Mouse (Mus musculus) layer of hippocampus, postnatal 14 days (tissue): ENCODE data around the gene Mat1a. TPM values are rescaled to one million over a fixed set of nuclear protein-coding genes. Genes with fewer than 3 reads are reported as not detected.

Source experiments
- DNase-seq, 2 experiments: peaks; one replicate each; pipeline ENCODE4 v3.0.0; 2021 to 2022; ENCODE audit warnings: low spot score in 2 of 2, mixed read lengths in 1 of 2
- total RNA-seq, 2 experiments: library from RNA; stranded (reverse); gene quantifications; 2 replicates each; pipeline ENCODE4 v1.2.3; 2021

The Mat1a gene
- total RNA-seq, 2 experiments from 2014 or later: not detected

DNA sequence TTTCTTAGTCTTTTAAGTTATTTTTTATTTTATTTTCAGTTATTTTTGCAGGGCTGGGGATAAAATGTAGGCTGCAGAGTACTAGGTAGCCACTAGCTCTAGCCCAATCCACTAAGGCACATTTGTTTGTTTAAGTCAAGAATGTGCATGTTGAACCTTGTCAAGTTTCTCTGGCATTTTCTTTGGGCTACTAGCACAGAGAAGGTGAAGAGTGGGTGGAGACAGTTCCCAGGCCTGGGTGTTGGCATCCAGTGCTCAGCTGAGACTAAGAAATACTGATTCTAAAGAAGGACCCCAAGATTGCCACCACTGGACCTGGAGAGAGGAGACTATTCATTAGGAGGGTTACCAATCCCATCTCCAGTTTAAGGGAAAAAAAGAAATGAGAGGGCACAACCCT lies 32.2 kb downstream of the Mat1a start:
- DNase-seq: no peak

DNA sequence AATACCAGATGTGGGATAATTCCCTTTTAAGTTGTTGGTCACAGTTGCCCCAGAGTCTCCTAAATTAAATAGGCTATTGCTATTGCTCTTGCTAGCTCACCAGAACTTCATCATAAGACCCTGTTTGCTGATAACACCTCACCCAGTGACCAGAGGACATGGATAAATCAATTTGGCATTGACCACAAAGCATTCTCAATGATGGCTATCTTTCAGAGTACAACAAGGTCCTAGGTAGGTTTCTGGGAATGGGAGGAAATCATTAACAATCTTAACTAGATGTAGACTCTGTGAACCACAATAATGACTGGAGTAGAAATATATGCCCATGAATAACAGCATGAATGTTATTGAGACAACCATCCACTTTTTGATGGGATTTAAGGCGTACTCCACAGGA lies 35.9 kb downstream of the Mat1a start:
- no peak for DNase-seq

DNA sequence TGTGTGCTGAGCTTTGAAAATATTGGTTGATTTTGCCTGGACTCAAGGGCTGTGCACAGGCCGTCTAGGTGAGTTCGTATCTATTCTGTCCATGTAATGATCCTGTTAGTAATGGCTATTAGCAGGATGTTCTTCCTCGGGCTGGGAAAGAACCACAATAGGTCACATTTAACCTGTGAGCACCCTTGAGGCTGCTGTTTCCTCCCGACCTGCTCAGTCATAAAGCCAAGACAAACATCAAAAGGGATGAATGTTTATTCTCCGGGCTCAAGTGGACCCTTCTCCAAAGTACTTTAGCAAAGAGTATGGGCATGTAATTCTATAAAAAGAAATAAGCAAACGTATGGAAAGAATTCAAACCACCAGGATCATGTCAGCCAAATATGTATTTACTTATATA lies 41.2 kb downstream of the Mat1a start:
- DNase-seq: no peak

DNA sequence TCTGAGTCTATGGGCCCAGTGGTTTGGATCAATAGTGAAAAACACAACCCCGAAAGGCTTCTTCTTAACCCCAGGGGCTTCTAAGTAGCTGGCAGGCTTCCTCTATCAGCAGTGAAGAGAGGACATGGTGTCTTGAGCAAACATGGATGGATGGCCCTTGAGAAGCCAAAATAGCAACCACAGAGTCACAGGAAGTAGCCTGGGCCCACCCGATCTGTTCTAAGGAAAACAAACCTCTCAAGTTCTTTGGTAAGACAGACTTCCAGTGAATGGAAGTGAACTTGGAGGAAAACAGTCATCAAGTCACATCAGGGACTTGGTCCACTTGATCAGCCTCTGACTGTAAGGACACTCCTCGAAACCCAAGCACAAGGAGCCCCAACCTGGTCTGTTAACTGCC lies 42.1 kb downstream of the Mat1a start:
- no peak for DNase-seq

DNA sequence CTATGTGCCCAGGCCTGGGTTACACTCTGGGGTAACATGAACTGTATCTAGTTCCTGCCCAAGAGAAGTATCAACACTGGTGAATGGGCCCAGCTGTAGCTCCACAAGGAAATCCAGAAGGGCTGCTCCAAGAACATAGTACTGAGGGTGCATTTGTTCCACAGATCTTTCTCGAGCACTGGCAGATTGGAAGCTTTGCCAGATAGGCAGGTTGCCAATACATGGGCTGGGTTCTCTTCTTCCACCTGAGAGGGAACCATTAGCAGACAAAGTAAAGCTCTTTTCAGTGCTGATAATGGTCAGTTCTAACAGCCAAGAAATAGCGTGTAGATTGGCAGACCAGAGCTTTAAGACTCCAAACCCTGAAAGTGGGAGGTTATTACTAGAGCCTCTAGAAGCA lies 42.5 kb downstream of the Mat1a start:
- no peak for DNase-seq

DNA sequence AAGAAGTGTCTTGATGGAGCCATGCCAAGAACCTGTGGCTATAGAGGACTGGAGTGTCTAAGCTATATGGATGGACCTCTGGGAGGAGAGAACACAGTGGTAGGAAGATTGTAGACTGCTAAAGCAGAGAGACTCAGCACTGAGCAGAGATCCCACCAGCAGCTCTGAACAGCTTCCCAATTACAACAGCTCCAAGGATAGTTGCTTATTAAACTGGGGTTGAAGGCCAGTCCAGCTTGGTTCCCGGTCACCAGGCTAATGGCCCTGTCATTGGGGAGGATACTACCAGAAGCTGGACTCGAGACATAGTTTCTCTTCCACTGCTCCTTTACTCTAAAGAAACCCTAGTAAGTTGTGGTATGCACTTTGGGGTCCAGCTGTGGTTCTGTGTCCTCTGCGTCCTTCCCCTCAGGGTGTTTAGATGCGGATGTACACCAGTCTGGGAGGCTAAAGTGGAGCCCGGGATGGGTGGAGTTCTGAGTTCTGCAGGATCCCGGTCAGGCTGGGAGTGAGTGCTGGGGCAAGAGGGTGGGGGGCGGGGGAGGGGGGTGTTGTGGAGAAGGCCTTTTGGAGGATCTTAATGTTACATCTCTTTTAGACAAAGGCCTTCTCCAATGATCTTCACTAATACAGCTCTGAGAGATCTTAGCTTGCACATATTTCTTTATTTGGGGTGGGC lies 46.5 kb downstream of the Mat1a start, which contains the start of gene Mbl1:
TSS of gene Mbl1 (plus strand) at position 239 of the 679 bp plus-strand sequence.
- no peak for DNase-seq

DNA sequence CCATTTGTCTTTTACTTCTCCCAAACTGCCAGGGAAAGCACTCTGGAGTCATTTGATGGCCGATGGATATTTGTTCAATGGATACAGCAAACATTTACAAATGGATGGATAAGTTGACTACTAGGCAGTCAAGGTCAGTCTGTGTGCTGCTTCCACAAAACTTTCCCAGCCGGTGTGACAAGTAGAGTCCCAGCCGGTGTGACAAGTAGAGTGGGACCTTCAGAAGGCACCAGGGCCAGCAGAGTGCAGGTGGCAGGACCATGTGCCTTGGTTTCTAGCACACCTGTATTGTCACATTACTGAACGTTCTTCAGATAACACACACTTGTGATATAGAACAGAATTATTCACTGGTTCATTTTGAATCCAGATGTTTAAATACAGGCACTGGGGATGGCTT lies 55.2 kb downstream of the Mat1a start:
- DNase-seq: no peak

DNA sequence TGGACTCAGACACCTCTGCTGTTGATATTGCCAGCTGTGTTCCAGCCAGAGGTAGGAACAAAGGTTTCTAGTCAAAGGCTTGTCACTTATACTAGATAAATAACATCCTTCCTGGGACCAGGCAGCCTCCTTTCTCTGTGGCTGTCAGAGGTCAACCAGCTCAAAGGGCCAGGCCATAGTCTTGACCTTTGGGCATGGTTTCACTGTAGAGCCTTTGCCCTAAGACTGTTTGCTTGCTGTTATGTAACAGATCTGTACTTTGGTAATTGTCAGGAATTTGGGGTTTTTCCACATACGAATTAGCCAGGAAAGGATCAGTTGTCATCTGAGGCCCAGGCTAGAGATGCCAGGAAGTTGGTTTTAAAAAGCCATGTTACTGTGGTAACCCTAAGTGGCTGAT lies 55.9 kb downstream of the Mat1a start:
- no peak for DNase-seq

DNA sequence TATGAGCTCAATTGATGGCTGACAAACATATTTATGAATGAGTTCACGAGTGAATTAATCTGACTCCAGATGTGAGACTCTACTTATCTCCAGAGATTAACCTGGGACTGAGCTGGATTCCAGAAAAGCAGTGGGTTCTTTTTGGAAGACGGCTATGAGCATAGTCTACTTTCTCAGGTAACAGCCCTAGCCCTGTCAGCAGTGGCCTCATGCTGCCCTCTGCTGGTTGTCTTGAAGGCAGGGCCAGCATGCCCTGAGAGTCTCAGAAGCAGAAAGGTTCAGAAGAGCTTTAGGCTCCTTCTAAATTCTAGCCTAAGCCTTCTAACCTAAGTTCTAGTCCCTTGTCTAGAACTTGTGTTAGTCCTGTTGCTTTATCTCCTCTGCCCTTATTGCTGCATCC lies 57.8 kb downstream of the Mat1a start:
- peak in 1 of 2 experiments; percentile 23 for DNase-seq

DNA sequence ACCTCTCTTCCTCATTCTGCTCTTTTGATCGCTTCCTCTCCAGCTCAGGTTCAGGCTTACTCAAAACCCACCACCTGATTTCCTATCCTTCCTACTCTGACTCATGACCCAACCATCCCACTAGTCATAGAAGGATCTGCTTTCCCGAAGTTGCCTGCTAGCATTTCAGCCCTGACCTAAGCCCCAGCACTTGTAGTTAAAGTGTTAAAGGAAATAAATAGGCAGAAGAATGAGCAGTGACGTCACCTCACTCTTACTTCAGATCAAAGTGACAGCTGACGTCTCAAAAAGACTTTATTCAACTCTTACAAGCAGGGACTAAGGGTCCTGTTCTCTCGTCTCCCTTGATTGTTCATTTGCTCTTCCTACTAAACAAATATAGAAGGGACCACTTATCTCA lies 62.4 kb downstream of the Mat1a start:
- DNase-seq: no peak

DNA sequence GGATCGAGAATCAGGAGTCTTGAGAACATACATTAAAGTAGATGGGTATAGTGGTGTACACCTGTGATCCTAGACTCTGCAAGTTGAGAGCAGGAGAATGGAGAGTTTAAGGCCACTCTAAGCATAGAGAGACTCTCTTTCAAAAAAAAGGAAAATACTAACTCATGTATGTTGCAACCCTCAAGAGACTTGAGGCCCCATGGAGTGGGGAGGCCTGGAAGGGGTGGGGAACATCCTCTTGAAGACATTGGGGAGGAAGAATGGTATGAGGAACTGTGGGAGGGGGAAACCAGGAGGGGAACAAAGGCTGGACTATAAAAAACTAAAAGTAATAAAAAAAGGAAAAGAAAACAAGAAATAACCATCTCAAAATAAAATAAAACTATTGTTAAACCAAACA lies 63.7 kb downstream of the Mat1a start:
- no peak for DNase-seq

DNA sequence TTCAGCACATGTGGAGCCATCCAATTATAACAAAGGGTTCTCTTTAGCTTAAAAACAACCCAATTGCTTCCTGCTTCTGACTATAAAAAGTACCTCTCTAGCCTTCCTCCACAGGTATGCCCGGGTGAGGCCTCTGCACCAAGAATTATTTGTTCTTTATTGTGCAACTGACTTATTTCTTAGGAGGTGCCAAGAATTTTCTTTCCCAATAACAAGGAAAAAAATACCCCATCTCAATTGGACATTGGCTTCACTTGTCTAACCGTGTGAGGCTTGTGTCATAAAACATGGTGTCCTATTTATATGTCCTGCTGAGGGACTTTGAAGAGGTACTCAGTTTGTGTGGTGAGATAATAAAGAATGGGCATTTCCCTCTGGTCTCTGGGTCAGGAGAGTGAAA lies 65.7 kb downstream of the Mat1a start:
- DNase-seq: no peak

Other genes starting within 250 kb of the Mat1a start
- 1 to 10 TPM; 1.5 to 3.4 TPM for gene Sh2d4b, start 211.8 kb upstream of the Mat1a start, total RNA-seq
- 10 to 100 TPM; 34.5 to 35.5 TPM for gene Tspan14, start 138.2 kb upstream of the Mat1a start, total RNA-seq
- 100 to 1,000 TPM; 139 to 145 TPM for gene Fam213a, start 91.2 kb upstream of the Mat1a start, total RNA-seq
- 1 to 10 TPM in 1 of 2 experiments, under 1 TPM in 1; 0.98 to 1.3 TPM for gene Dydc2, start 35.8 kb upstream of the Mat1a start, total RNA-seq
- gene Dydc1, start 32.1 kb upstream of the Mat1a start, total RNA-seq: not detected
- gene Sftpa1, start 26.7 kb downstream of the Mat1a start, total RNA-seq: not detected
- gene Mbl1, start 46.4 kb downstream of the Mat1a start, total RNA-seq: not detected
- gene Sftpd, start 80.1 kb downstream of the Mat1a start, total RNA-seq: not detected
- not detected for gene Gm2832, start 173.8 kb downstream of the Mat1a start, total RNA-seq
- gene Gm5798, start 243.6 kb downstream of the Mat1a start, total RNA-seq: not detected